Mouse (Mus musculus) splenic B cell, adult 2 months (primary cell): Measurements from ENCODE around the gene Gpank1.

Source experiments
- DNase-seq: peaks from one replicate; pipeline ENCODE4 v3.0.0-alpha.2; 2011; ENCODE audit warnings: low read depth, low spot score
- H3K27me3 ChIP-seq: 2 replicates; pipeline ENCODE4 v1.6.1; 2012; ENCODE audit warnings: mild to moderate bottlenecking, low read length, moderate library complexity, mixed read lengths; ENCODE audit not compliant: control insufficient read depth, poor library complexity, insufficient read depth, severe bottlenecking
- H3K36me3 ChIP-seq: 2 replicates; pipeline ENCODE4 v1.6.1; 2012; ENCODE audit warnings: mild to moderate bottlenecking, low read length, moderate library complexity, mixed read lengths; ENCODE audit not compliant: control insufficient read depth, poor library complexity, insufficient read depth, severe bottlenecking

The Gpank1 gene

DNA sequence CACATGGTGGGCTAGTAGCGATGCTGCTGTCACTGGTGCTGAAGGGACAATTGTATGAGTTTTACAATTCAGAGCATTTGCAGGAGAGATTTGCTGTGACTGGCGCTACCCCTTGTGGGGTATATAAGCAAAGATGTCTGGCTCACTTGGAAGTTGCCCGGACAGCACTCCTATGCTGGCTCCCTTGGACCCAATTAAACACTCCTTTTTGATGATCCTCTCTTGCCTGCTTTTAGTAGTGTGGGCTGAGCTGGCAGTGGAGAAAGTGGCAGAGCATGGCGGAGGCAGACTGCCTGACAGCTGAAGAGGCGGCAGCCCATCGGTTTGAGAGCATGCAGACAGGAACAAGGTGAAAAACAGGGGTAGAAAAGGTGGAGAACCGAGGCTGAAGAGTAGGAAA, 46.5 kb downstream of the Gpank1 start:
- no peaks in the 10 kb centered on the region for H3K36me3 ChIP-seq
- H3K27me3 ChIP-seq: no peaks in the 10 kb centered on the region
- DNase-seq: no peak

- H3K36me3 ChIP-seq: no peaks in the 10 kb centered on the region
- no peaks in the 10 kb centered on the region for H3K27me3 ChIP-seq
- DNase-seq: peak; percentile 89
Observed at GRCm38 (mm10) chr17:35168541-35169207, 47.4 kb downstream of the Gpank1 start.

- no peaks in the 10 kb centered on the region for H3K27me3 ChIP-seq
- no peaks in the 10 kb centered on the region for H3K36me3 ChIP-seq
- peak; percentile 45 for DNase-seq
Observed at GRCm38 (mm10) chr17:35172445-35173234, 51.4 kb downstream of the Gpank1 start.

GRCm38 (mm10) chr17:35173329-35173728, 52.1 kb downstream of the Gpank1 start:
- H3K36me3 ChIP-seq: no peaks in the 10 kb centered on the region
- peak; percentile 74 for DNase-seq
- no peaks in the 10 kb centered on the region for H3K27me3 ChIP-seq
